Mouse (Mus musculus) 3134 (cell line): ENCODE results near the gene Ppp3ca.
"Not testable (repeated sequence)": the region's sequence is repeated elsewhere in the genome, so short reads cannot be mapped to it uniquely, and the experiment has no call there.

Experiments
- DNase-seq: peaks from one replicate; pipeline ENCODE4 v3.0.0-alpha.2; 2011; ENCODE audit warnings: low spot score; ENCODE audit not compliant: insufficient read length; ENCODE audit errors: extremely low read depth

The Ppp3ca gene

GRCm38 (mm10) chr3:136684191-136684958, 14.5 kb downstream of the Ppp3ca start:
- no peak for DNase-seq

GRCm38 (mm10) chr3:136686429-136686828, 16.5 kb downstream of the Ppp3ca start:
- DNase-seq, result no peak

GRCm38 (mm10) chr3:136688101-136688586, 18.2 kb downstream of the Ppp3ca start:
- DNase-seq, result no peak

- no peak for DNase-seq
Measured at GRCm38 (mm10) chr3:136689793-136690543, 20.0 kb downstream of the Ppp3ca start.

- no peak for DNase-seq
Measured at GRCm38 (mm10) chr3:136691984-136692383, 22.1 kb downstream of the Ppp3ca start.

- DNase-seq, result no peak
Measured at GRCm38 (mm10) chr3:136693547-136693946, 23.6 kb downstream of the Ppp3ca start.

- DNase-seq, result no peak
Measured at GRCm38 (mm10) chr3:136697626-136698191, 27.8 kb downstream of the Ppp3ca start.

GRCm38 (mm10) chr3:136699711-136700110, 29.8 kb downstream of the Ppp3ca start:
- DNase-seq, result not testable (repeated sequence)

GRCm38 (mm10) chr3:136700447-136701009, 30.6 kb downstream of the Ppp3ca start:
- no peak for DNase-seq

- DNase-seq, result no peak
Measured at GRCm38 (mm10) chr3:136702861-136703260, 32.9 kb downstream of the Ppp3ca start.

GRCm38 (mm10) chr3:136704515-136705247, 34.8 kb downstream of the Ppp3ca start:
- no peak for DNase-seq

- peak; percentile 23 for DNase-seq
Measured at GRCm38 (mm10) chr3:136706048-136706447, 36.1 kb downstream of the Ppp3ca start.

- no peak for DNase-seq
Measured at GRCm38 (mm10) chr3:136706771-136707170, 36.8 kb downstream of the Ppp3ca start.

- no peak for DNase-seq
Measured at GRCm38 (mm10) chr3:136707222-136708019, 37.5 kb downstream of the Ppp3ca start.

- no peak for DNase-seq
Measured at GRCm38 (mm10) chr3:136708230-136708629, 38.3 kb downstream of the Ppp3ca start.

- no peak for DNase-seq
Measured at GRCm38 (mm10) chr3:136710310-136710906, 40.5 kb downstream of the Ppp3ca start.

GRCm38 (mm10) chr3:136714307-136715039, 44.5 kb downstream of the Ppp3ca start:
- no peak for DNase-seq

- no peak for DNase-seq
Measured at GRCm38 (mm10) chr3:136716247-136716646, 46.3 kb downstream of the Ppp3ca start.

GRCm38 (mm10) chr3:136718412-136718811, 48.5 kb downstream of the Ppp3ca start:
- DNase-seq, result no peak
